Mouse (Mus musculus) telencephalon, adult 2 months (tissue): ENCODE results near the gene Mrps18b.

ENCODE experiments used
- DNase-seq: peaks from one replicate; pipeline ENCODE4 v3.0.0-alpha.2; 2011; ENCODE audit warnings: low read depth, low spot score

Mrps18b gene

GRCm38 (mm10) chr17:35874721-35875120, 41.5 kb downstream of the Mrps18b start:
- DNase-seq = peak; percentile 46

GRCm38 (mm10) chr17:35873774-35874519, 42.2 kb downstream of the Mrps18b start:
- peak; percentile 55 for DNase-seq

- no peak for DNase-seq
These were observed 45.1 kb downstream of the Mrps18b start for GRCm38 (mm10) chr17:35870884-35871696.

GRCm38 (mm10) chr17:35870151-35870883, 45.9 kb downstream of the Mrps18b start:
- DNase-seq = no peak

DNA sequence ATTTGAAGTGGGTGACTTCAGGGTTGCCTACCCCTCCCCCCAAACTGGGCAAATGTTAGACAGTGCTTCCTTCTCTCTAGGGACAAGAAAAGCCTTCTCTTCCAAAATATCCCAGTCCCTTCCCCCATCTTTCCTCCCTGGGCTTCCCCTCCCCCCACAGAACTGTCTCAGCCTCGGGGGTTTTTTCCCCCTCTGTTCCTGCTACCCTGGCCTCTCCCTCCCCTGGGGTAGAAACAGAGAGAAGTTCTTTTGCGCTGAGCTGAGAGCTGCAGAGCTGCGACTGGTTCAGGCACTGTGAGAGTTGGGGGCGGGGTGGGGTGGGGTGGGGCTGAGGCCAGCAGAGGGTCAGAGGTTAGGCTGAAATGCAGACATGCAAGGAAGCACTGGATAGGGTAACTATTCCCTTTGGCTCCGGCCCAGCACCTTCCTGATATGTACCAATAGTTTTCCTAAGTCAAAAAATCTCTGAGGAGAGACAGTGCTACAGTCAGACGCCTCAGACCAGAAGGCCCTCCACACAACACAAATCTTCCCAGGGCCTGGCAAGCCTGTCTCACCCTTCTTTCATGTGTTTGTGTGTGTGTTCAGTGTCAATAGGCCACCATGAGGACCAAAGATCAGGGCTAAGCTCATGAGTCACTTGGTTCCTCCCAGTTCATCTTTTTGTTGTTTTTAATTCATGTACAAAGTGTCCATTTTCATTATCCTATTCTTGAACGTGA, 46.7 kb downstream of the Mrps18b start:
- DNase-seq = no peak

DNA sequence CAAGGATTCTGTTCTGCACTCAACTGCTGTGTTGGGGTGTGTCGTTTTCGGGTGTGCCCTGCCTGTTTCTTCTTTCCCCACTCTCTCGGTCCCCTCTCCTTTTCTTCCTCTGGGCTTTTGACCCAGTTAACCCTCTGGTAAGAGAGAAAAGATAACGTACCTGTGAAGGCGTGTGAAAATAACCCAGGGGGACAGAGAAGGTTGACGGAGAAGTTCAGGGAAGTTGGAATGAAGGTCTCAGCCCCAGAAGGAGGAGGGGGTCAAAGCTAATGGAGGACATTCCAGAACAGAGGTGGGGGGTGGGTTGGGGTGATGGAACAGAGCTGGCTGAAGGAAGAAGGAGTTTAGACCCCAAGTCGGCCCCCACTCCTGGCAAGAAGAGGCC, 47.2 kb downstream of the Mrps18b start:
- DNase-seq = no peak

DNA sequence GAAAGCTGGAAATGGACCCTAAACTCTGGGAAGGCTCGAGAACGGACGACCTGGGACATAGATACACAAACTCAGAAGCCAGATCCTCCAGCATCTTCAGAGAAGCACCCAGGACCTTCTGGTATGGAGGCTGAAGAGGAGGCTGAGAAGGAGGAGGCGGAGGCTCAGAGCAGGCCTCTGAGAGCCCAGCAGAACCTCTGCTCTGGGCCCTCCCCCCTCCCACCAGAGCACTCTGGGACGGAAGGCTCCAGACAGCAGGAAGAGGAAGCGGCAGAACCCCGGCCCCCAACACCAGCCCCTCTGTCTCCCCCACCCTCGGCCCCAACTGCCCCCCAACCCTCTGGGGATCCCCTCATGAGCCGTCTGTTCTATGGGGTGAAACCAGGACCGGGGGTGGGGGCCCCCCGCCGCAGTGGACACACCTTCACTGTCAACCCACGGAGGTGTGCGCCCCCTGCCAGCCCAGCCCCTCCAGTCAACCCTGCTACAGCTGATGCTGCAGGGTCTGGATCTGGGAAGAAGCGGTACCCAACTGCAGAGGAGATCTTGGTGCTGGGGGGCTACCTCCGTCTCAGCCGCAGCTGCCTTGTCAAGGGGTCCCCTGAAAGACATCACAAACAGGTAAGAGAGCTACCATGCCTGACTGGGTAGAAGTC, 47.9 kb downstream of the Mrps18b start:
- no peak for DNase-seq

DNA sequence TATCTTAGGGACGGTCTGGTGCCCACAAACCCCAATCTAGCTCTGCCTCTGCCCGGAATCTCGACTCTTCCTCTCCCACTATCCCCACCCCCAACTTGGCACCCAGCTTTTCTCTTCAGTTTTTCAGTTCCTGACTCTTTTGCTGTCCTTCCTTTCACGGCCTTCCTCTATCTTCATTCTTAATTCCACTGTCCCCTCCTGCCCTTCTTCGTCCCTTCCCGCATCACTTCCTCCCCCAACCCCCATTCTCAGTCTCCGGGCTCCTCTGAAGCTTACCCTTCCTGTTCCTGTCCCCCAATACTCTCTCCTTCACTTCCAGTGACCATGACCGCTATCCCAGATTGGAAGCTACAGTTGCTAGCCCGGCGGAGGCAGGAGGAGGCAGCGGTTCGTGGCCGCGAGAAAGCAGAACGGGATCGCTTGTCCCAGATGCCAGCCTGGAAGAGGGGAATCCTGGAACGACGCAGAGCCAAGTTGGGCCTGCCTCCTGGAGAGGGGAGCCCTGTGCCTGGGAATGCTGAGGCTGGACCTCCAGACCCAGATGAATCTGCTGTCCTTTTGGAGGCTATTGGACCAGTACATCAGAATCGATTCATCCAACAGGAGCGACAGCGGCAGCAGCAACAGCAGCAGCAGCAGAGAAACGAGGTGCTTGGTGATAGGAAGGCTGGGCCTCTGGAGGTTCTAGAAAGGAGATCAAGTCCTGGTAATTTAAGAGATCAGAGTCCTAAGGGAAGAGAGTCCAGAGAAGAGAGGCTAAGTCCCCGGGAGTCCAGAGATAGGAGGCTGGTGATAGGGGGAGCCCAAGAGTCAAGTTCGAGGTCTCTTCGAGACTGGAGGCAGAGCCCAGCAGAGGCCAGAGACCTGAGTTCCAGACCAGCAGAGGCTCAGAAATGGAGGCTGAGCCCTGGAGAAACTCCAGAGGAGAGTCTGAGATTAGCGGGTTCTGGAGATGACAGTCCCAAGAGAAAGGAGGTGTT, 49.0 kb downstream of the Mrps18b start:
- no peak for DNase-seq

DNA sequence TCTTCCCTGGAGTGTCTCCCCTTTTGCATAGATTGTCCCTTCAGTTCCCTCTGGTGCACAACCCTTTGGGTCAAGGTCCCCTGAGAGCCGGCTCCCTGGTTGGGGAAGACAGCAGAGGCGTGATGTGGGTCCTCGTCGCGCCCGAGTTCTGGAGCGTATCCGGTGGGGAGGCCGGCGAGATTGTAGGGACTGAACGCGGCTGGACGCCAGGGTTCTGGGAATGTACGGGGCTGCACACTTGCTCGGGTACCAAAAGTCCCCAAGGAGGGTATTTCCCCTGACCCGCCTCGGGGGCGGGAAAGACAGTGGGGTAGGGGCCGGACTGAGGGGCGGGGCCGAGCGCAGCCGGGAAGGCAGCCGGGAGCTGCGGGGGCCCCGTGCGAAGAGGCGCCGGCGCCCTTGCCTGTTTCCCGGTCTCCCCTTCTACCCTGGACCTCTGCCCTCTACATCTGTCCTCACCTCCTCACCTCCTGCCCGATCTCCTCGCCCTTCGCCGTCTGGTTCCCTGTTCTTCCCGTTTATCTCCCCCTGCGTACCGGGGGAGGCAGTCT, 49.8 kb downstream of the Mrps18b start:
- DNase-seq = no peak

DNA sequence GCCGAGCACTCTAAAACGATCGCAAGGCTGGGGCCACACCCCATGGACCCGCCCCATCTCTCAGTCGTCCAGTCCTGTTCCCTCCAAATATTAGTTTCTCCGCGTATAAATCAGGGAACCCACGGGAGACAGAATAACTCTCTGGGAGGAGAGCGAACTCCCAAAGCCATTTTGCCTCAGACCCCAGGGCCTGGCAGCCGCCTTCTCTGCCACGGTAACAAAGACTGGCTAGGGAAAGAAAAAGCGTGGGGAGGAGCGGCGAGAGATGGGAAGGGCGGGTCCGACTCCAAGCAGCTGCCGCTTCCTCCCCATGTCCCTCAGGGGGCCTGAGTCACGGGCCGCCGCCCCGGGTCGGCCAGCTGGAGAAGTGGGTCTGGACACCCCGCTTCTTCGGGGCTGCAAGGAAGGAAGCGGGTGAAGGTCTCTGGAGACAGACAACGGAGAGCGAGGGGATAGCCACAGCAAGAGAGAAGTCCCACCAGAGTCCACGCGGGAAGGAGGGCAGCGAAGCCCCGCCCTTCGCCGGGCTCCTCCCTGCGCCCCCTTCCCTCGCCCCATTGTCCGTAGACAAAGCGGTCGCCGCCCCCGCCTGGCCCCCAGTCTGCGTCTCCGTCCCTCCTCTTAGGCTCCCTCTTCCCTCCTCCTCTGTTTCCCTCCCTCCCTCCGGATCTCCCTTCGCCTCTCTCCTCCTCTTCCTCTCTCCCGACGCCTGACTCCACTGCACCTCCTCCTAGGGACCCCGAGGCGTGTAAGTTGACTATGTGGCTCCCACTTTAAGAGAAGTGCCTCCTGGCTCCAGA, 50.5 kb downstream of the Mrps18b start, which contains the start of gene Ppp1r18:
TSS of gene Ppp1r18 (plus strand) at position 113 of the 800 bp plus-strand sequence.
- DNase-seq = no peak

GRCm38 (mm10) chr17:35864832-35865353, 51.3 kb downstream of the Mrps18b start:
- DNase-seq = no peak

DNA sequence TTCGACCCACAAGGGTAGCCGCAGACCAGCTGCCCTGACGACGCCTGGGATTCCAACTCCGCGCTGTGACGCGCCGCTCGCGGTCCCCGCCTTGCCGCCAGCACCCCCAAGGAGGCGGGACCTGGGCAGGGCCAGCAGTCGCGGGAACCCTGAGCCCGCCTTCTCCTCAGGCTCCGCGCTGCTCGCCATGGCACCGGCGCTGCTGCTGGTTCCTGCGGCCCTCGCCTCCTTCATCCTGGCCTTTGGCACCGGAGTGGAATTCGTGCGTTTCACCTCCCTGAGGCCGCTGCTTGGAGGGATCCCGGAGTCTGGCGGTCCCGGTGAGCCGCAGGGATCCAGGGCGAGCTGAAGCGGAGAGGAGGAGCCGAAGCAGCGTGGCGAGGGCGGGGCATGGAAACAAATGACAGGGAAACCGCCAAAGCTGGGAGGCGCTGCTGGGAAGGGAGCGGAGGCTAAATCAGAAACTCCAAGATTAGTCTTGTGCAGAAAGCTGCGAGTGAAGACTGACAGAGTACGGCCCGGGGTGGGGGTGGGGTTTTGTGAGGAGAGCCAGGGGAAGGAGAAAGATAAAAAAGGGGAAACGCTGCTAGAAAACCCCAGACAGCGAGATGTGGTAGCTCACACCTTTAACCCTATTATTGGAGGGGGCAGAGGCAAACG, 54.9 kb downstream of the Mrps18b start, which contains the start of gene Nrm:
TSS of gene Nrm (plus strand) at position 121 of the 660 bp plus-strand sequence.
- DNase-seq = peak; percentile 74

GRCm38 (mm10) chr17:35860831-35861197, 55.4 kb downstream of the Mrps18b start:
- DNase-seq = no peak
